Mouse (Mus musculus) kidney, postnatal 0 days (tissue): ENCODE measurements around the gene Yap1. TPM values are rescaled to one million over a fixed set of nuclear protein-coding genes. Genes with fewer than 3 reads are reported as not detected.

Source experiments
- ATAC-seq: fragments of 200-750 bp; cut with Nextera tagmentation; replicated peaks from 2 replicates; pipeline ENCODE4 v1.8.0; 2017; ENCODE audit warnings: low read depth, moderate number of reproducible peaks, moderate TSS enrichment, moderate library complexity; ENCODE audit not compliant: low FRiP score
- DNase-seq: peaks from one replicate; pipeline ENCODE4 v3.0.0-alpha.2; 2016; ENCODE audit warnings: low spot score
- H3K27ac ChIP-seq: fragments of 300-500 bp; sonication (generic); 2 replicates; pipeline ENCODE4 v1.5.1; 2014; ENCODE audit warnings: mild to moderate bottlenecking
- H3K27me3 ChIP-seq: fragments of 300-500 bp; sonication (generic); 2 replicates; pipeline ENCODE4 v1.6.1; 2014; ENCODE audit warnings: low read length, mixed read lengths; ENCODE audit not compliant: insufficient read depth
- H3K36me3 ChIP-seq: fragments of 300-500 bp; sonication (generic); 2 replicates; pipeline ENCODE4 v1.6.1; 2014; ENCODE audit warnings: low read length, mixed read lengths; ENCODE audit not compliant: insufficient read depth
- H3K4me1 ChIP-seq: fragments of 300-500 bp; sonication (generic); replicated peaks from 2 replicates; pipeline ENCODE4 v1.6.1; 2014; ENCODE audit warnings: antibody characterized with exemption, low read length, mixed read lengths; ENCODE audit not compliant: insufficient read depth
- H3K4me2 ChIP-seq: fragments of 300-500 bp; sonication (generic); 2 replicates; pipeline ENCODE4 v1.6.1; 2014; ENCODE audit warnings: mild to moderate bottlenecking, low read length, moderate library complexity, mixed read lengths
- H3K4me3 ChIP-seq: fragments of 300-500 bp; sonication (generic); replicated peaks from 2 replicates; pipeline ENCODE4 v1.5.1; 2014; ENCODE audit warnings: low read depth, low read length
- H3K9ac ChIP-seq: fragments of 300-500 bp; sonication (generic); 2 replicates; pipeline ENCODE4 v1.6.1; 2014; ENCODE audit warnings: low read depth, low read length
- H3K9me3 ChIP-seq: fragments of 300-500 bp; sonication (generic); replicated peaks from 2 replicates; pipeline ENCODE4 v1.6.1; 2016; ENCODE audit warnings: low read length, inconsistent platforms, mixed read lengths
- CTCF ChIP-seq: IDR thresholded peaks from 2 replicates; pipeline ENCODE4 v1.5.1; 2016; ENCODE audit warnings: antibody characterized with exemption, low read depth, mild to moderate bottlenecking, moderate library complexity
- WGBS: fragments of 180-500 bp; shearing (Covaris S2); extraction: QIAGEN DNeasy Blood & Tissue Kit; methylation state at CpG from one replicate; pipeline ENCODE4 v1.1.7; 2014; 5-methylcytosine and 5-hydroxymethylcytosine counted together
- polyA plus RNA-seq: library from polyadenylated mRNA; unstranded; fragments of >200 nt; fragmentation: Nextera tagmentation; extraction: Ambion mirVana; gene quantifications from 2 replicates; pipeline ENCODE4 v1.2.1, GENCODE M21; 2015

Gene Yap1
- polyA plus RNA-seq, 1 experiment from 2014 or later: 26.5 TPM

DNA sequence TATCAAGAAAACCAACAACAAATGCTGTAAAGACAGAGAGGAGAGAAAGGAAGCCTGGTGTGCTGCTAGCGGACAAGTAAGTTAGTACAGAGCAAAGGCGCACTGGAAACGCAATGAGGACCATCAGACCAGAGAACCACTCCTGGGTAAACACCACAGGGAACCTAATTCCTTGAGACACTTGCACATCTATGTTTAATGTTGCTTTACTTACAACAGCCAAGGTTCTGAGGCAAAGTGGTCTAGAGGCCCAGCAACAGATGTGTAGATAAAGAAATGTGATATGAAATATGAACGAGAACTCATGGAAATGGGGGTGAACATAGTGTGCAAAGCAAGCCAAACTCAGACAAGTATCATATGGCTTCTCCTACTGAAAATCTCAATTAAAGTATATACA, 64.3 kb downstream of the Yap1 start:
- DNase-seq (no peak), ATAC-seq (no peak)
- no peak overlapping the region for H3K27ac ChIP-seq
- H3K4me3 ChIP-seq: no peak overlapping the region
- no peaks in the 10 kb centered on the region for H3K27me3 ChIP-seq
- no peaks in the 10 kb centered on the region for H3K4me1 ChIP-seq
- no peak overlapping the region for H3K4me2 ChIP-seq
- H3K9ac ChIP-seq: no peak overlapping the region
- no peak for TF ChIP-seq CTCF
- H3K36me3 ChIP-seq: peaks cover 40% of the 10 kb centered on the region
- no peaks in the 10 kb centered on the region for H3K9me3 ChIP-seq
- 90% methylated on average over 4 of the region's 4 CpGs for WGBS

DNA sequence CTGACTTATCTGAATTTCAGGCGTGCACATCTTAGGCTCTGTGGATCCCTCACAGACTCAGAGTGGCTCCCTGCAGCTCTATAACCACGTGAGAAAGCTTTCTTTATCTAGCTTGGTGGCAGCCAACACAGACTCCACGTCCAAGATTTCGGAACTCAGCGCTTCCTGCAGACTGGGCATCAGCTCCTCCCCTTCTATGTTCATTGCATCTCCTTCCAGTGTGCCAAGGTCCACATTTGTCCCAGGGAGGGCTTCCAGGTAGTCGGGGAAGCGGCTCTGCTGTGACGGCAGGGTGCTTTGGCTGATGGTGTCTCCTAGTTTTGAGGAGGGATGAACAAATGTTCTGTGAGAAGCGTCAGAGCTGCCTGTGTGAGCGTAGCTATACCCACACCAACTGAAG, 70.0 kb downstream of the Yap1 start:
- H3K4me2 ChIP-seq: no peak overlapping the region
- H3K36me3 ChIP-seq: peaks cover 72% of the 10 kb centered on the region
- TF ChIP-seq CTCF: no peak
- no peak overlapping the region for H3K4me3 ChIP-seq
- no peaks in the 10 kb centered on the region for H3K4me1 ChIP-seq
- WGBS: over 99% methylated on average over 10 of the region's 10 CpGs
- DNase-seq: no peak
- no peaks in the 10 kb centered on the region for H3K27me3 ChIP-seq
- no peak overlapping the region for H3K27ac ChIP-seq
- H3K9ac ChIP-seq: no peak overlapping the region
- 0 out of 2 replicates have a peak, but pooled peaks cover 4% of the 10 kb centered on the region for H3K9me3 ChIP-seq
- ATAC-seq: no peak

DNA sequence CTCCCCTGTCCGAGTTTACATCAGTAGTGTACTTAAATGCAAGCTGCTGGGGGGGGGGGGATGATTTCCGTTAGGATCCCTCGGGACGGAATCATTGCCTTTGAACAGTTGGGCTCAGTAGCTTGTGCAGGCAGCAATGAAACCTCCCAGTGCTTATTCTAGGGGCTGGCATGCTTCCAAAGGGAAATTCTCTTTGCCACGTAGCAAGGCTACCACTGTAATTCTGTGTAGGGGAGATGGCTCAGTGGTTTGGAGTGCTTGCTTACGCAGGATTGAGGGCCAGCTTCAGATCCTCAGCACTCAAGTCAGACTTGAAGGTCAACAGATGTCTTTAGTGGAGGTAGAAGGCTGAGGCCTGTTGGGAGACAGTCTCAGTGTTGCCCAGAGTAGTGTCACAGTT, 74.8 kb downstream of the Yap1 start:
- Histone ChIP-seq H3K27ac (0 out of 2 replicates have a peak overlapping the region, but pooled peaks have one; percentile 10), H3K4me3 (no peak overlapping the region)
- no peak for ATAC-seq

DNA sequence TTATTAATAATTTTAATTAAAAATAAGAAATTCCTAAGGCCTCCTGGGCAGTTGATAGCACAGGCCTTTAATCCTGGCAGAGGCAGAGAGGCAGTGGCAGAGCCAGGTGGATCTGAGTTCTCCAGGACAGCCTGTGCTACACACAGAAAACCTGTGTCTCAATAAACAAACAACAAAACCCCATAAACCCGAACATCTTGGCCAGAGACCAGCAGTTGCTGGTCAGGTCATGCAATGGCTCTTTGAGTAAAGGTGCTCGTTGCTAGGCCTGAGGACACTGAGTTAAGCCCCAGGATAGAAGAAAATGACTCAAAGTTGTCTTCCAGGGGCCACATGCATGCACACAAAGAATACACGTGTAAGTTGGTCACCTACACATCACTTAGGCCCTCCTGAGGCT, 75.5 kb downstream of the Yap1 start:
- Histone ChIP-seq H3K9me3 (0 out of 2 replicates have a peak, but pooled peaks cover 4% of the 10 kb centered on the region), H3K27ac (no peak overlapping the region), H3K4me2 (no peak overlapping the region), H3K4me3 (no peak overlapping the region), H3K4me1 (no peaks in the 10 kb centered on the region), H3K27me3 (no peaks in the 10 kb centered on the region), H3K36me3 (peaks cover 33% of the 10 kb centered on the region), H3K9ac (no peak overlapping the region)
- 85% methylated on average over 3 of the region's 3 CpGs for WGBS
- no peak for TF ChIP-seq CTCF
- ATAC-seq (no peak), DNase-seq (no peak)

More for the DNA sequence above, 74.8 kb downstream of the Yap1 start:
- H3K4me1 ChIP-seq: no peaks in the 10 kb centered on the region
- H3K4me2 ChIP-seq: no peak overlapping the region
- H3K9me3 ChIP-seq: 0 out of 2 replicates have a peak, but pooled peaks cover 4% of the 10 kb centered on the region
- no peak overlapping the region for H3K9ac ChIP-seq
- DNase-seq: no peak
- no peak for TF ChIP-seq CTCF
- 62% methylated on average over 6 of the region's 6 CpGs for WGBS
- H3K27me3 ChIP-seq: no peaks in the 10 kb centered on the region
- peaks cover 40% of the 10 kb centered on the region for H3K36me3 ChIP-seq

DNA sequence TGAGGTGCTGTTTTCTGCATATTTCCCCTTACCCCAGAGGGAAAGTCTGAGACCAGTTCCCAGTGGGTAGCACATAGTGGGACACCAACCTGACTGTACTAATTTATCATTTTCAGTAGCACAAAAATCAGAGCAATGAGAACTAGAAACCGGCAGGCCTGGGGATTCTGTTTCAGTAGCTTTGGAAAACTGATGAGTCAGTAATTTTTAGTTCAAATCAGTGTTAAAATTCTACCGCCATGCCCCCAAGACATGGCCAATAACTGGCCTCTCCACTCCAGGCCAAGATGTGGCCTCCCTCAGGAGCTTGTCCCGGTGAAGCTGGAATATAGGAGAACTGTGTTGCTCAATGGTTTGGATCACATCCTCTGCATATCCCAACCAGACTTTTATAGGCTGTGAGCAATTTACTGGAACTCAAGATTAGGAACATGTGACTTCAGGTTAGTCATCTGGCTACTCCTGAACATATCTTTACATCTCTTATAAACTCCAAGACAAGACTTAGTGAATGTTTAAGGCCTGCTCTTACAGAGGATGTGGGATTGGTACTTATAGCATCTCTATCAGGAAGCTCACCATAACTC, 76.1 kb downstream of the Yap1 start:
- Histone ChIP-seq H3K9me3 (0 out of 2 replicates have a peak, but pooled peaks cover 4% of the 10 kb centered on the region), H3K27me3 (no peaks in the 10 kb centered on the region), H3K4me3 (no peak overlapping the region), H3K4me1 (no peaks in the 10 kb centered on the region), H3K4me2 (no peak overlapping the region), H3K9ac (no peak overlapping the region), H3K36me3 (peaks cover 29% of the 10 kb centered on the region), H3K27ac (no peak overlapping the region)
- ATAC-seq (no peak), DNase-seq (no peak)
- TF ChIP-seq CTCF: no peak
- 84% methylated on average over 3 of the region's 3 CpGs for WGBS

DNA sequence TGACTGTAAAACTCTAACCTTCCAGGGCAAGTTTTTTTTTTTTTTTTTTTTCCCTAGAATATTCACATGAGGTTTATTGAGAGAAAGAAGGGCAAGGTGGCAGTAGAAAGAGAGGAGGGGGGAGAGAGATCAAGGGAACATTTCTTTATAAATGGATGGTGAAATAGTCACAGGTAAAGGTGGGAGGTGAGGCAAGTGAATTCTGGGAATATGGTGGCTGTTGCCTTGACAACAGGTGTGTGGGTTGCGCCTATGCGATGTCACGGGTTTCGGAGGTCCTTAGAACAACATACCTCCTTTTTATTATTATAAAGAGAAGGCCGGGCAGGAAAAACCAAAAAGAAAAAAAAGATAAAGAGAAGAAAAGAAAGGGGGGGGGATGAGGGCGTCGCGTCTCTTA, 89.5 kb downstream of the Yap1 start:
- no peak for DNase-seq
- 53% methylated on average over 8 of the region's 8 CpGs for WGBS
- TF ChIP-seq CTCF: no peak
- H3K27ac ChIP-seq: no peak overlapping the region
- H3K4me3 ChIP-seq: no peak overlapping the region
- H3K36me3 ChIP-seq: no peaks in the 10 kb centered on the region
- no peak overlapping the region for H3K9ac ChIP-seq
- no peaks in the 10 kb centered on the region for H3K4me1 ChIP-seq
- ATAC-seq: no peak
- H3K27me3 ChIP-seq: no peaks in the 10 kb centered on the region
- no peaks in the 10 kb centered on the region for H3K9me3 ChIP-seq
- H3K4me2 ChIP-seq: peak overlapping the region; percentile 30; the same call in 1 of the 2 replicates

DNA sequence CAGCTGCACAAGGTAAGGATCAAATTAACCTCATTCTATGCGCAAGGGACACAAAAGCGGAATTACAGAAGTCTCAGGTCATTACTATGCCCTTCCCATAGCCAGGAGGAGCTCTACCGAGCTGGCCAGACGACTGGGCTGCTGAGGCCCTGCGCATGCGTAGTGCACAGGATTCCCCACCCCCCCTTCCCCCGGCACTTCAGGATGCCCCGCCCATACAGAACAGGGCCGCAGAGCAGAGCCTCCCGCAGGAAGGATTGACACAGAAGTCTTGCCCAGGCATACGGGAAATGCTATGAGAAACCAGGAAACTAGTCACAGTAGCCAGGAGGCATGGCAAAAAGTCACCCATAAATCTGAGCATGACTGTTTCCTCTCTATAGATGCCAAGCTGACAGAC, 89.9 kb downstream of the Yap1 start:
- DNase-seq (peak; percentile 90), ATAC-seq (peak; percentile 93)
- H3K4me1 ChIP-seq: no peaks in the 10 kb centered on the region
- no peak overlapping the region for H3K4me3 ChIP-seq
- peak overlapping the region; percentile 30 for H3K4me2 ChIP-seq
- no peaks in the 10 kb centered on the region for H3K27me3 ChIP-seq
- no peaks in the 10 kb centered on the region for H3K9me3 ChIP-seq
- 4% methylated on average over 11 of the region's 11 CpGs for WGBS
- no peak overlapping the region for H3K9ac ChIP-seq
- no peaks in the 10 kb centered on the region for H3K36me3 ChIP-seq
- peak; percentile 64 for TF ChIP-seq CTCF
- no peak overlapping the region for H3K27ac ChIP-seq
